Mouse (Mus musculus) heart, adult 10 weeks (tissue): ENCODE data around the gene Hist1h2bm. TPM values are rescaled to one million over a fixed set of nuclear protein-coding genes. Genes with fewer than 3 reads are reported as not detected.

ENCODE experiments used
- polyA plus RNA-seq: library from polyadenylated mRNA; stranded (reverse); fragments of 350-450 nt; fragmentation: Illumina TruSeq; extraction: RNeasy Lipid Tissue Mini Kit (QIAGEN cat#74804); gene quantifications from one replicate; pipeline ENCODE4 v1.2.3, GENCODE M21; 2014; ENCODE audit warnings: low read depth, low replicate concordance

Hist1h2bm gene
- polyA plus RNA-seq: not detected

DNA sequence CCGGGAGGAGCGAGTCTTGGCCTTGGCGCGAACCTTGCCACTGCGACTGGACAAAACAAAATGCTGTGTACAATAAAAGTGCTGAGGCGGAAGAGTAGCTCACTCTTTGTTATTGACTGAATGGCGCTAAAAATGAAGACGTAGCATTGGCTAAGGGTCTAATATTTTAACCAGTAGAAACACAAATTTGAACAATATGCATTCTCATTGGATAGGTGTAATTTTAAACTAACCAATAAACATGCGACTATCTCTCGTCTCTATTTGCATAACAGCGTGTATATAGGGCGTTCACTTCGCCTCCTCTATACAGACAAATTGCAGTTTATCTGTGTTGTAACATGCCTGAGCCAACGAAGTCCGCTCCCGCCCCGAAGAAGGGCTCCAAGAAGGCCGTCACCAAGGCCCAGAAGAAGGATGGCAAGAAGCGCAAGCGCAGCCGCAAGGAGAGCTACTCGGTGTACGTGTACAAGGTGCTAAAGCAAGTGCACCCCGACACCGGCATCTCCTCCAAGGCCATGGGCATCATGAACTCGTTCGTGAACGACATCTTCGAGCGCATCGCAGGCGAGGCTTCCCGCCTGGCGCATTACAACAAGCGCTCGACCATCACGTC, at the start of gene Hist1h2bm:
Gene Hist1h2bm (plus strand): TSS at position 288 of the 616 bp plus-strand sequence.

DNA sequence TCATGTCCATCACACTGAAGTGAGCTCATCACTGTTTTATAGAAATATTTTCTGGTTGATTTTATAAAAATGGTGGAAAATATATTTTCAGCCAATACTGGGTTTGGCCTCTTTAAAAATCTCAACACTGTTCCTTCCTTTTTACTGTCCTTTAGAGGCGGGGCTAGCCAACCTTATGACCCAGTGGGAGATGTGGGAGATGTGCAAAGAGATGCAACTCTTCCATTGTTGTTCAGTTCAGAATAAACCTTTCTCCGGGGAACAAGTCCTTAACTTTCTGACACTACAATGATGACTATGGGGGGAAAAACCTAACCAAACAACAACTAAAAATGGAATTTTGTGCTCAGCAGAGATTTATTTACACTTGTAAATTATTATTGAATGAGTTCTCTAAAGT, 44.5 kb upstream of the Hist1h2bm start, which contains the start of gene Olfr1360:
Gene Olfr1360 (minus strand): TSS at position 101 of the 400 bp plus-strand sequence.

GRCm38 (mm10) chr13:21697811-21698210, 24.0 kb upstream of the Hist1h2bm start, which contains the start of gene Olfr1359:
Olfr1359 (plus strand) TSS chr13:21698111.

DNA sequence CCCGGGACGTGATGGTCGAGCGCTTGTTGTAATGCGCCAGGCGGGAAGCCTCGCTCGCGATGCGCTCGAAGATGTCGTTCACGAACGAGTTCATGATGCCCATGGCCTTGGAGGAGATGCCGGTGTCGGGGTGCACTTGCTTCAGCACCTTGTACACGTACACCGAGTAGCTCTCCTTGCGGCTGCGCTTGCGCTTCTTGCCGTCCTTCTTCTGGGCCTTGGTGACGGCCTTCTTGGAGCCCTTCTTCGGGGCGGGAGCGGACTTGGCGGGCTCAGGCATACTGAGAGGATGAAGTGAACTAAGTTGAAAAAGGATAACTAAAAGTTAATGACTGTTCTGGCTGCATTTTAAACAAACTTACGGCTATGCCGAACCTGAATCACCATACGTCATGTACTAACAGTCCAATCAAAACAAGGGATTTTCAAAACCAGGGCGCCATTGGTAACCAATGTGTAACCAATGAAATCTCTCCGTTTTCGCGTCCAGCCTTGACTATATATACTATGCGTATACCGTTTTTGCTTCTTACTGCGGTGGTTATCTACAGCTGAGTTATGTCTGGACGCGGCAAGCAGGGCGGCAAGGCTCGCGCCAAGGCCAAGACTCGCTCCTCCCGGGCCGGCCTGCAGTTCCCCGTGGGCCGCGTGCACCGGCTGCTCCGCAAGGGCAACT, 5.8 kb upstream of the Hist1h2bm start, which contains the start of the genes Hist1h2bl and Hist1h2ai:
Gene Hist1h2bl (minus strand): TSS at position 280 of the 676 bp plus-strand sequence.
Gene Hist1h2ai (plus strand): TSS at position 559 of the 676 bp plus-strand sequence.

DNA sequence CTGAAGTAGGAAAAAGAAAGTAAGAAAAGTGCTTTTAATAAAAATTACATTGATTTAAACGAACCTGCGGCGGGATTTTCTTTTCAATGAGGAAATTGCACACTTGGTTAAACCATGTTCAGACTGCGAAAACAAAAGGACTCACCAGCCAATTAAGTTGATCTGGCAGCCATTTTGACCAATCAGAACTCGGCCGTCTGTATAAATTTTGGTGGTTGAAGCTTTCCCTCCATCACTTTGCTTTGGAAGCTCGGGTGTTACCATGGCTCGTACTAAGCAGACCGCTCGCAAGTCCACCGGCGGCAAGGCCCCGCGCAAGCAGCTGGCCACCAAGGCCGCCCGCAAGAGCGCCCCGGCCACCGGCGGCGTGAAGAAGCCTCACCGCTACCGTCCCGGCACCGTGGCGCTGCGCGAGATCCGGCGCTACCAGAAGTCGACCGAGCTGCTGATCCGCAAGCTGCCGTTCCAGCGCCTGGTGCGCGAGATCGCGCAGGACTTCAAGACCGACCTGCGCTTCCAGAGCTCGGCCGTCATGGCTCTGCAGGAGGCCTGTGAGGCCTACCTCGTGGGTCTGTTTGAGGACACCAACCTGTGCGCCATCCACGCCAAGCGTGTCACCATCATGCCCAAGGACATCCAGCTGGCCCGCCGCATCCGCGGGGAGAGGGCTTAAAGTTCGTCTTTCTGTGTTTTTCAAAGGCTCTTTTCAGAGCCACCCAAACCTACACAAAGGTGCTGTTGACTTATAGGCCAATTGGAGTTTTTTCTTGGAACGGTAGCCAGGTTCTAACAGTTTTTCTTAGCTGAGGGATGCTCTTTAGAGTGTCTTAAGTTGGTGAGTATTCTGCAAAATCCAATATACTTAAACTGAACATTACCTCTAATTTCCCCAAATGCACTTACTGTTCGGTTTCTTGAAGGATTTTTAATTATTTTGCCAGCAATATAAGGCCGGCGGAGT, 4.2 kb upstream of the Hist1h2bm start, which contains the start of gene Hist1h3h:
Gene Hist1h3h (plus strand): TSS at position 263 of the 961 bp plus-strand sequence.

DNA sequence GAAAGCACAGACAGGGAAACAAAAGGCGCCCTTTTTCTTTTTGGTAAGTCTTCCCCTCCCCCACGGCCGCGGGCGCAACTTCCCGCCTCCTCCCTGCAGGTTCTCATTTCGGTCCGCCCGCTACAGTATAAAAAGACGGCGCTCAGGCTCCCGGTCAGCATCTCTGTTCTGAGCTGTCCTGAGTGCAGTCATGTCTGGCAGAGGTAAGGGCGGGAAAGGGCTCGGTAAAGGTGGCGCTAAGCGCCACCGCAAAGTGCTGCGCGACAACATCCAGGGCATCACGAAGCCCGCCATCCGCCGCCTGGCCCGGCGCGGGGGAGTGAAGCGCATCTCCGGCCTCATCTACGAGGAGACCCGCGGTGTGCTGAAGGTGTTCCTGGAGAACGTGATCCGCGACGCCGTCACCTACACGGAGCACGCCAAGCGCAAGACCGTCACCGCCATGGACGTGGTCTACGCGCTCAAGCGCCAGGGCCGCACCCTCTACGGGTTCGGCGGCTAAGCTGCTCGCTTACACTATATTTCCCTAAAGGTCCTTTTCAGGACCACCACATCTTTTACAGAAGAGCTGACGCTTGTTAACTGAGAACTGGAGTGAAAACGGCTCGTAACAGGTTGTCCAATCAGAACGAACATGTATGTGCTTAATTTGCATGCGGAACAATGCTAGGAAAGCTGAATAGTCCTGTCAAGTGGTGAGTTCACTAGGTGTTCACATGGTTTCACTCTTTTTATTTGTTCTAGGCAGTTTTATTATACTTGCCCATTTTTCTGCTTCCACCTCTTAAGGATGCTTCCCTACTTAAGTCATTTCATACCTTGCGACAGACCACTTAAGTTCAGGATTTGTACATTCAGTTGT, 13.3 kb downstream of the Hist1h2bm start, which contains the start of gene Hist1h4j:
Gene Hist1h4j (plus strand): TSS at position 159 of the 862 bp plus-strand sequence.

GRCm38 (mm10) chr13:21750159-21751017, 28.5 kb downstream of the Hist1h2bm start, which contains the start of gene Hist1h4k:
Hist1h4k (minus strand) TSS chr13:21750505.

GRCm38 (mm10) chr13:21753524-21754285, 31.9 kb downstream of the Hist1h2bm start, which contains the start of the genes Hist1h2ak and Hist1h2bn:
Hist1h2ak (minus strand) TSS chr13:21753827.
Hist1h2bn (plus strand) TSS chr13:21754123.

Other genes with a start within 250 kb of the Hist1h2bm start
- gene Zkscan4, start 243.1 kb upstream of the Hist1h2bm start, polyA plus RNA-seq: 1.6 TPM
- not detected for gene Gm10065, start 242.6 kb upstream of the Hist1h2bm start, polyA plus RNA-seq
- 2.7 TPM for gene AK157302, start 226.8 kb upstream of the Hist1h2bm start, polyA plus RNA-seq
- gene Gm11273, start 220.6 kb upstream of the Hist1h2bm start, polyA plus RNA-seq: 28.7 TPM
- 6.1 TPM for gene Zkscan8, start 190.9 kb upstream of the Hist1h2bm start, polyA plus RNA-seq
- gene Olfr1366, start 179.2 kb upstream of the Hist1h2bm start, polyA plus RNA-seq: not detected
- not detected for gene Olfr1535, start 162.2 kb upstream of the Hist1h2bm start, polyA plus RNA-seq
- not detected for gene Olfr1364, start 140.3 kb upstream of the Hist1h2bm start, polyA plus RNA-seq
- gene Olfr1362, start 108.0 kb upstream of the Hist1h2bm start, polyA plus RNA-seq: not detected
- not detected for gene Olfr11, start 79.5 kb upstream of the Hist1h2bm start, polyA plus RNA-seq
- not detected for gene Olfr1361, start 58.7 kb upstream of the Hist1h2bm start, polyA plus RNA-seq
- not detected for gene Olfr1360, start 44.6 kb upstream of the Hist1h2bm start, polyA plus RNA-seq
- gene Olfr1359, start 23.9 kb upstream of the Hist1h2bm start, polyA plus RNA-seq: not detected
- gene Hist1h2bl, start 5.9 kb upstream of the Hist1h2bm start, polyA plus RNA-seq: not detected
- not detected for gene Hist1h2ai, start 5.6 kb upstream of the Hist1h2bm start, polyA plus RNA-seq
- not detected for gene Hist1h3h, start 4.4 kb upstream of the Hist1h2bm start, polyA plus RNA-seq
- not detected for gene Hist1h4j, start 13.0 kb downstream of the Hist1h2bm start, polyA plus RNA-seq
- gene Hist1h4k, start 28.5 kb downstream of the Hist1h2bm start, polyA plus RNA-seq: not detected
- gene Hist1h2ak, start 31.8 kb downstream of the Hist1h2bm start, polyA plus RNA-seq: not detected
- gene Hist1h2bn, start 32.1 kb downstream of the Hist1h2bm start, polyA plus RNA-seq: not detected
- gene Hist1h1b, start 58.6 kb downstream of the Hist1h2bm start, polyA plus RNA-seq: not detected
- gene Hist1h3i, start 61.3 kb downstream of the Hist1h2bm start, polyA plus RNA-seq: 2.4 TPM
- gene Hist1h2an, start 65.2 kb downstream of the Hist1h2bm start, polyA plus RNA-seq: not detected
- gene Hist1h2bp, start 65.4 kb downstream of the Hist1h2bm start, polyA plus RNA-seq: not detected
- gene Hist1h2bq, start 88.2 kb downstream of the Hist1h2bm start, polyA plus RNA-seq: 0.92 TPM
- not detected for gene Hist1h2ao, start 88.4 kb downstream of the Hist1h2bm start, polyA plus RNA-seq
- gene Hist1h4m, start 89.7 kb downstream of the Hist1h2bm start, polyA plus RNA-seq: not detected
- gene Hist1h4n, start 110.2 kb downstream of the Hist1h2bm start, polyA plus RNA-seq: not detected
- gene Hist1h2ap, start 111.5 kb downstream of the Hist1h2bm start, polyA plus RNA-seq: not detected
- gene Hist1h2br, start 111.7 kb downstream of the Hist1h2bm start, polyA plus RNA-seq: not detected
- gene Zfp184, start 223.1 kb downstream of the Hist1h2bm start, polyA plus RNA-seq: 0.31 TPM